Mouse (Mus musculus) embryonic fibroblast, embryonic 13.5 days (primary cell): Measurements from ENCODE around the gene Bmp5.

Source experiments
- CTCF ChIP-seq: IDR thresholded peaks from 2 replicates; pipeline ENCODE4 v1.5.1; 2011; ENCODE audit warnings: mild to moderate bottlenecking, control low read depth, low read length, moderate library complexity, borderline replicate concordance; ENCODE audit not compliant: insufficient read depth
- POLR2A ChIP-seq: IDR thresholded peaks from 2 replicates; pipeline ENCODE4 v1.6.1; 2011; ENCODE audit warnings: low read depth, mild to moderate bottlenecking, control low read depth, low read length, moderate library complexity

GRCm38 (mm10) chr9:75886801-75887544 lies 111.8 kb downstream of the Bmp5 start:
- TF ChIP-seq CTCF (no peak), POLR2A (no peak)
